ENCODE assay signal across 20 mouse cellular contexts in the genomic region with DNA sequence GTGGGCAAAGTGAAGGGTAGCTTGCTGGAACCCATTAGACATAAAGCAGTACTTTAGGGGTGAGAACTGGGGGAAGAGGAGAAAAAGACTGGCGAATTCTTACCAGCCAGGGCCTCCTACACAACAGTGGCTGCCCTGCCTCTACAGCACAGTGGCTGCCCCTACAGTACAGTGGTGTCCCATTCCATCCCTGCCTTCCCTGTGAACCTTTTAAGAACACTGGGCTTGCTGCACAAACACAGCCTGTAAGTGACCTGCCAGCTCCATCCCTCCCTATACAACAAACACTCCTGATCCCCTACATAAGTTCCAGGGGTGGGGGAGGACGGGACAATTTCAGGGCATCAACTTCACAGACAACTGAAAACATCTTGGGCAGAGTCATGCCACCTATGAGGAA.
DNase-seq lines count a peak whose midpoint lies in the region; ATAC-seq lines count a peak whose summit lies in the region.
"Had no signal": no experiment of that assay in that cellular context is flagged by ENCODE, and none has a peak within 500 bp of the region (broad histone marks: within the 10 kb centered on the region; RNA-seq: fewer than 3 reads in every experiment).

No protein-coding gene starts in this region.

- no peak overlapping the region for H3K4me3 ChIP-seq in hindbrain, embryonic 10.5 days
- no peak overlapping the region for H3K4me3 ChIP-seq in hindbrain, embryonic 11.5 days (ENCODE audit: low read depth, low read length)
- H3K4me3 ChIP-seq in midbrain, embryonic 10.5 days = no peak overlapping the region
- H3K4me3 ChIP-seq in midbrain, embryonic 16.5 days (ENCODE audit: low read depth, low read length) = no peak overlapping the region
- H3K4me3 ChIP-seq in embryonic facial prominence, embryonic 12.5 days = no peak overlapping the region
- H3K4me3 ChIP-seq: heart, adult 2 months; heart, embryonic 15.5 days; hindbrain, embryonic 15.5 days had no signal

- 0 out of 2 replicates have a peak overlapping the region, but pooled peaks have one; percentile 29 for H3K27ac ChIP-seq in hindbrain, embryonic 10.5 days
- H3K27ac ChIP-seq in hindbrain, embryonic 11.5 days (ENCODE audit: low read depth, low read length) = no peak overlapping the region
- H3K27ac ChIP-seq in midbrain, embryonic 10.5 days (replicated peaks) = peak overlapping the region; percentile 80
- H3K27ac ChIP-seq in midbrain, embryonic 16.5 days (ENCODE audit: low read length) = no peak overlapping the region
- peak overlapping the region; percentile 54 for H3K27ac ChIP-seq in embryonic facial prominence, embryonic 12.5 days
- H3K27ac ChIP-seq: heart, adult 2 months; heart, embryonic 15.5 days; hindbrain, embryonic 15.5 days had no signal

- no peak for ATAC-seq in hindbrain, embryonic 11.5 days (ENCODE audit: low FRiP score)
- no peak for ATAC-seq in midbrain, embryonic 16.5 days
- no peak for ATAC-seq in embryonic facial prominence, embryonic 12.5 days (ENCODE audit: insufficient number of reproducible peaks, insufficient read depth, low FRiP score, low TSS enrichment)
- ATAC-seq: activated CD4-positive, CD25-positive, alpha-beta regulatory T cell, adult 4 months; forebrain, postnatal 0 days; Patski had no signal

- DNase-seq in hindbrain, embryonic 10.5 days (ENCODE audit: low spot score) = no peak
- no peak for DNase-seq in hindbrain, embryonic 11.5 days (ENCODE audit: low spot score)
- no peak for DNase-seq in midbrain, embryonic 10.5 days (ENCODE audit: low spot score)
- DNase-seq in left cerebral cortex, adult 11 months (ENCODE audit: low spot score) = no peak
- DNase-seq: adrenal gland, postnatal 25 days; cerebellum, adult 18-20 months; cerebellum, adult 9-11 months; cerebellum, postnatal 36 days; forebrain, postnatal 0 days; gastrocnemius, postnatal 14 days; heart, adult 2 months; heart, postnatal 14 days had no signal

- WGBS in hindbrain, embryonic 10.5 days = 66% methylated on average over 2 of the region's 2 CpGs
- WGBS in hindbrain, embryonic 11.5 days = 65% methylated on average over 2 of the region's 2 CpGs
- WGBS in midbrain, embryonic 10.5 days = 68% methylated on average over 2 of the region's 2 CpGs
- WGBS in midbrain, embryonic 16.5 days = 83% methylated on average over 2 of the region's 2 CpGs
- 55% methylated on average over 2 of the region's 2 CpGs for WGBS in embryonic facial prominence, embryonic 12.5 days

- no peaks in the 10 kb centered on the region for H3K36me3 ChIP-seq in hindbrain, embryonic 10.5 days
- H3K36me3 ChIP-seq in hindbrain, embryonic 11.5 days (ENCODE audit: control insufficient read depth, insufficient read depth, low read length) = no peaks in the 10 kb centered on the region
- no peaks in the 10 kb centered on the region for H3K36me3 ChIP-seq in midbrain, embryonic 10.5 days
- H3K36me3 ChIP-seq in midbrain, embryonic 16.5 days (ENCODE audit: control insufficient read depth, insufficient read depth, low read length) = no peaks in the 10 kb centered on the region
- no peaks in the 10 kb centered on the region for H3K36me3 ChIP-seq in embryonic facial prominence, embryonic 12.5 days
- H3K36me3 ChIP-seq: heart, embryonic 15.5 days; hindbrain, embryonic 15.5 days had no signal

- no peak overlapping the region for H3K9ac ChIP-seq in hindbrain, embryonic 11.5 days (ENCODE audit: low read depth, low read length)
- H3K9ac ChIP-seq in midbrain, embryonic 16.5 days (ENCODE audit: low read depth, low read length) = no peak overlapping the region
- no peak overlapping the region for H3K9ac ChIP-seq in embryonic facial prominence, embryonic 12.5 days
- H3K9ac ChIP-seq: forebrain, postnatal 0 days; heart, embryonic 15.5 days; hindbrain, embryonic 15.5 days had no signal

- H3K4me1 ChIP-seq in hindbrain, embryonic 10.5 days (replicated peaks) = peaks cover 55% of the 10 kb centered on the region
- H3K4me1 ChIP-seq in hindbrain, embryonic 11.5 days (replicated peaks; ENCODE audit: control insufficient read depth, insufficient read depth, low read length) = peaks cover 4% of the 10 kb centered on the region
- peaks cover 52% of the 10 kb centered on the region for H3K4me1 ChIP-seq in midbrain, embryonic 10.5 days
- peaks cover 28% of the 10 kb centered on the region for H3K4me1 ChIP-seq in midbrain, embryonic 16.5 days (ENCODE audit: control insufficient read depth, insufficient read depth, low read length)
- peaks cover 24% of the 10 kb centered on the region for H3K4me1 ChIP-seq in embryonic facial prominence, embryonic 12.5 days

- H3K9me3 ChIP-seq in hindbrain, embryonic 10.5 days = no peaks in the 10 kb centered on the region
- no peaks in the 10 kb centered on the region for H3K9me3 ChIP-seq in hindbrain, embryonic 11.5 days (ENCODE audit: control insufficient read depth, low read length)
- H3K9me3 ChIP-seq in midbrain, embryonic 10.5 days (replicated peaks) = no peaks in the 10 kb centered on the region
- no peaks in the 10 kb centered on the region for H3K9me3 ChIP-seq in midbrain, embryonic 16.5 days (replicated peaks; ENCODE audit: control insufficient read depth, low read length, poor library complexity, severe bottlenecking)
- no peaks in the 10 kb centered on the region for H3K9me3 ChIP-seq in embryonic facial prominence, embryonic 12.5 days
- H3K9me3 ChIP-seq: heart, embryonic 15.5 days; hindbrain, embryonic 15.5 days had no signal

- no peak overlapping the region for H3K4me2 ChIP-seq in hindbrain, embryonic 11.5 days (replicated peaks; ENCODE audit: low read depth, low read length)
- no peak overlapping the region for H3K4me2 ChIP-seq in midbrain, embryonic 16.5 days (ENCODE audit: low read length)
- H3K4me2 ChIP-seq in embryonic facial prominence, embryonic 12.5 days (replicated peaks) = no peak overlapping the region
- H3K4me2 ChIP-seq: heart, embryonic 11.5 days; heart, embryonic 15.5 days; hindbrain, embryonic 15.5 days had no signal

- H3K27me3 ChIP-seq in hindbrain, embryonic 10.5 days (ENCODE audit: insufficient read depth, poor library complexity, severe bottlenecking) = peaks cover 19% of the 10 kb centered on the region
- H3K27me3 ChIP-seq in hindbrain, embryonic 11.5 days (ENCODE audit: control insufficient read depth, insufficient read depth, low read length) = no peaks in the 10 kb centered on the region
- H3K27me3 ChIP-seq in midbrain, embryonic 10.5 days (ENCODE audit: low read depth, poor library complexity, severe bottlenecking) = peaks cover 19% of the 10 kb centered on the region; the same call in 1 of the 2 replicates
- no peaks in the 10 kb centered on the region for H3K27me3 ChIP-seq in midbrain, embryonic 16.5 days (ENCODE audit: control insufficient read depth, insufficient read depth, low read depth, low read length)
- no peaks in the 10 kb centered on the region for H3K27me3 ChIP-seq in embryonic facial prominence, embryonic 12.5 days
- H3K27me3 ChIP-seq: CH12.LX; hindbrain, embryonic 15.5 days had no signal

Comparison
In these comparisons a context has a peak if more than half of its experiments do, and no peak if none do; other contexts are left out.
1. H3K27ac ChIP-seq: peak in hindbrain, embryonic 10.5 days (single experiment), midbrain, embryonic 10.5 days (single experiment) and embryonic facial prominence, embryonic 12.5 days (single experiment); none in hindbrain, embryonic 11.5 days (single experiment) and midbrain, embryonic 16.5 days (single experiment).